Mouse (Mus musculus): Measurements from ENCODE around the gene Chd2.

GRCm38 (mm10) chr7:73537228-73537627 is 4.4 kb downstream of the Chd2 start:
- no peak; the same call in 1 of the 2 replicates for TF ChIP-seq POLR2A (IDR thresholded peaks at IDR 0.05; ENCODE audit: low read depth, low read length)
- TF ChIP-seq CTCF (IDR thresholded peaks at IDR 0.05; ENCODE audit: borderline replicate concordance, insufficient read depth, low read length) = no peak

Measured in embryonic fibroblast, embryonic 13.5 days (primary cell).